Mouse (Mus musculus): ENCODE results near the gene Rpl39l. TPM values are rescaled to one million over a fixed set of nuclear protein-coding genes. Genes with fewer than 3 reads are reported as not detected.

Rpl39l gene
- not detected in 2 replicates for polyA plus RNA-seq (2012; rRNA removed)

GRCm38 (mm10) chr16:10170005-10170404 is at the start of gene Rpl39l:
Gene Rpl39l, plus strand, starts transcription at chr16:10170226.

GRCm38 (mm10) chr16:10192679-10193506 is 22.9 kb downstream of the Rpl39l start, which contains the start of gene Atf7ip2:
Gene Atf7ip2, plus strand, starts transcription at chr16:10192712.

Other genes starting within 250 kb of the Rpl39l start
- gene Grin2a, start 174.7 kb upstream of the Rpl39l start, polyA plus RNA-seq (2012; rRNA removed) = not detected in 2 replicates
- gene Atf7ip2, start 22.5 kb downstream of the Rpl39l start, polyA plus RNA-seq (2012; rRNA removed) = 0.05 and 0.07 TPM in 2 replicates
- 31.6 and 40.2 TPM in 2 replicates for gene Emp2, start 143.7 kb downstream of the Rpl39l start, polyA plus RNA-seq (2012; rRNA removed)
- 0.34 and 0.56 TPM in 2 replicates for gene Tekt5, start 225.3 kb downstream of the Rpl39l start, polyA plus RNA-seq (2012; rRNA removed)
- 26.1 and 29.1 TPM in 2 replicates for gene Nubp1, start 241.7 kb downstream of the Rpl39l start, polyA plus RNA-seq (2012; rRNA removed)

All from colon, adult 2 months (tissue).